Mouse (Mus musculus) myocyte (in vitro differentiated cells): ENCODE data around the gene Mbd4.

Experiments
- CEBPB ChIP-seq: IDR thresholded peaks from 2 replicates; pipeline ENCODE4 v1.6.1; 2011; ENCODE audit warnings: mild to moderate bottlenecking, moderate library complexity; ENCODE audit not compliant: poor library complexity, insufficient read depth, severe bottlenecking
- E2F4 ChIP-seq: IDR thresholded peaks from one replicate; pipeline ENCODE4 v1.6.1; 2011; ENCODE audit warnings: mild to moderate bottlenecking, control low read depth, moderate library complexity; ENCODE audit not compliant: insufficient read depth
- MYOD1 ChIP-seq, 3 experiments: IDR thresholded peaks; one replicate each; pipeline ENCODE4 v1.6.1; 2011; ENCODE audit warnings: control low read depth in 2 of 3, low read depth in 2 of 3, mild to moderate bottlenecking in 2 of 3, moderate library complexity in 1 of 3; ENCODE audit not compliant: insufficient read length in 2 of 3, control insufficient read depth in 1 of 3
- MYOG ChIP-seq, 3 experiments: IDR thresholded peaks; one replicate each; pipeline ENCODE4 v1.6.1; 2011; ENCODE audit warnings: control low read depth in 2 of 3, low read depth in 2 of 3, mild to moderate bottlenecking in 2 of 3; ENCODE audit not compliant: insufficient read length in 2 of 3, control insufficient read depth in 1 of 3, insufficient read depth in 1 of 3
- POLR2A ChIP-seq: IDR thresholded peaks from one replicate; pipeline ENCODE4 v1.6.1; 2011; ENCODE audit warnings: low read depth, mild to moderate bottlenecking, control low read depth, moderate library complexity; ENCODE audit not compliant: insufficient read length
- POLR2AphosphoS2 ChIP-seq: IDR thresholded peaks from one replicate; pipeline ENCODE4 v1.6.1; 2011; ENCODE audit warnings: low read depth, control low read depth; ENCODE audit not compliant: insufficient read length
- TCF12 ChIP-seq: IDR thresholded peaks from one replicate; pipeline ENCODE4 v1.6.1; 2011; ENCODE audit warnings: mild to moderate bottlenecking, control low read depth; ENCODE audit not compliant: poor library complexity, insufficient read depth, severe bottlenecking
- USF1 ChIP-seq: IDR thresholded peaks from one replicate; pipeline ENCODE4 v1.6.1; 2011; ENCODE audit warnings: low read depth, mild to moderate bottlenecking, control low read depth, moderate library complexity

DNA sequence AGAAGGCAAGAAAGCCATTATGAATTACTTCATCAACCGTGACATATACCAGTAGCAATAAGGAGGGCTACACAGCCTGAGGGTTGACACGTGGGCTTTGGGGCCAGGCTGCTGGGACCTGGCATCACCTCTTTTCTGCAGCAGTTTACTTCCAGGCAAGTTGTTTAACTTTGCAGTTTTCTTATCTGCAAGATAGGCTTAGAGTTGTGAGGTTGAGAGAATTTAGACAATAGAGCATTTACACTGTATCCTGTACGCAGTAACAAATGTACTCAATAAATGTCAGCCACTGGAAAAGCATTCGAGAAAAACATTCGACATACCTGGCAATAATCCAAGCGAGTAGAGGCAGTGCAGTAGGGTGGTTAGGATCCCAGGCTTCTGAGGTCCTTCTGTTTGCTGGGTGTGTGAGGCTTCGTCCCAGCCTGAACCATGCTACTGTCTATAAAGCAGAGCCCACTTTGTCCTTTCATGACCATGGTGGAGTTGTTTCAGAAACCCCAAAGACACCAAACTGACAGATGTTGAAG, 6.9 kb upstream of the Mbd4 start:
- TF ChIP-seq POLR2A: no peak
- no peak for TF ChIP-seq MYOG (IDR thresholded peaks at IDR 0.05; ENCODE audit: control insufficient read depth in 1 of 3, insufficient read depth in 1 of 3, insufficient read length in 2 of 3, low read depth in 2 of 3)
- TF ChIP-seq CEBPB: no peak
- no peak for TF ChIP-seq MYOD1 (IDR thresholded peaks at IDR 0.05; ENCODE audit: control insufficient read depth in 1 of 3, insufficient read length in 2 of 3, low read depth in 2 of 3)
- TF ChIP-seq USF1: no peak
- no peak for TF ChIP-seq TCF12
- TF ChIP-seq POLR2AphosphoS2: no peak
- no peak for TF ChIP-seq E2F4
